Mouse (Mus musculus): ENCODE results near the gene Shc3. TPM values are rescaled to one million over a fixed set of nuclear protein-coding genes. Genes with fewer than 3 reads are reported as not detected.

The Shc3 gene
- total and polyA plus RNA-seq, 3 experiments, result not detected

- Histone ChIP-seq H3K27ac (ENCODE audit: control insufficient read depth, low read depth, low read length) (no peak overlapping the region), H3K79me2 (ENCODE audit: control insufficient read depth, insufficient read depth, low read length, poor library complexity) (no peaks in the 10 kb centered on the region), H3K4me1 (ENCODE audit: control insufficient read depth in 1 of 2, insufficient read depth in 2 of 2, low read length in 2 of 2) (no peaks in the 10 kb centered on the region), H3K36me3 (ENCODE audit: control insufficient read depth in 1 of 2, insufficient read depth in 2 of 2, low read length in 2 of 2) (no peaks in the 10 kb centered on the region), H3K9ac (ENCODE audit: control insufficient read depth, low read depth, low read length, poor library complexity, severe bottlenecking) (no peak overlapping the region), H3K27me3 (ENCODE audit: control insufficient read depth in 1 of 2, insufficient read depth in 2 of 2, low read length in 2 of 2) (no peaks in the 10 kb centered on the region), H3K9me3 (replicated peaks; ENCODE audit: insufficient read depth, low read length) (no peaks in the 10 kb centered on the region), H3K4me3 (ENCODE audit: control insufficient read depth in 1 of 2, insufficient read depth in 1 of 2, low read depth in 2 of 2, low read length in 2 of 2) (no peak overlapping the region)
- TF ChIP-seq JUND (IDR thresholded peaks at IDR 0.05; ENCODE audit: low read depth, low read length), result no peak
- no peak for TF ChIP-seq ELF1 (IDR thresholded peaks at IDR 0.05; ENCODE audit: low read depth, low read length)
- no peak for TF ChIP-seq EP300 (IDR thresholded peaks at IDR 0.05; ENCODE audit: low read depth in 1 of 2, low read length in 2 of 2)
- TF ChIP-seq SMC3 (IDR thresholded peaks at IDR 0.05; ENCODE audit: low read depth, low read length), result no peak
- no peak for TF ChIP-seq MEF2A (IDR thresholded peaks at IDR 0.05; ENCODE audit: extremely low read depth, insufficient replicate concordance, low read depth, low read length, poor library complexity, severe bottlenecking)
- TF ChIP-seq ZNF384 (IDR thresholded peaks at IDR 0.05; ENCODE audit: low read depth, low read length), result no peak
- no peak for TF ChIP-seq MYB (IDR thresholded peaks at IDR 0.05; ENCODE audit: low read depth, low read length)
- no peak for TF ChIP-seq MXI1 (IDR thresholded peaks at IDR 0.05; ENCODE audit: low read depth, low read length)
- no peak for TF ChIP-seq USF1 (IDR thresholded peaks at IDR 0.05; ENCODE audit: low read depth, low read length)
- no peak for DNase-seq (ENCODE audit: low read depth, low spot score)
Measured at GRCm38 (mm10) chr13:51552233-51552632, 17.0 kb downstream of the Shc3 start.

- H3K9me3 ChIP-seq (replicated peaks; ENCODE audit: insufficient read depth, low read length), result no peaks in the 10 kb centered on the region
- no peak overlapping the region for H3K4me3 ChIP-seq (ENCODE audit: control insufficient read depth in 1 of 2, insufficient read depth in 1 of 2, low read depth in 2 of 2, low read length in 2 of 2)
- DNase-seq (ENCODE audit: low read depth, low spot score), result no peak
- no peaks in the 10 kb centered on the region for H3K27me3 ChIP-seq (ENCODE audit: control insufficient read depth in 1 of 2, insufficient read depth in 2 of 2, low read length in 2 of 2)
- H3K36me3 ChIP-seq (ENCODE audit: control insufficient read depth in 1 of 2, insufficient read depth in 2 of 2, low read length in 2 of 2), result no peaks in the 10 kb centered on the region
- H3K27ac ChIP-seq (ENCODE audit: control insufficient read depth, low read depth, low read length), result no peak overlapping the region
- no peak overlapping the region for H3K9ac ChIP-seq (ENCODE audit: control insufficient read depth, low read depth, low read length, poor library complexity, severe bottlenecking)
- no peaks in the 10 kb centered on the region for H3K79me2 ChIP-seq (ENCODE audit: control insufficient read depth, insufficient read depth, low read length, poor library complexity)
- TF ChIP-seq MAX (IDR thresholded peaks at IDR 0.05; ENCODE audit: low read length), result no peak
- no peak for TF ChIP-seq KAT2A (conservative IDR thresholded peaks at IDR 0.05; ENCODE audit: low read depth, low read length)
- no peak for TF ChIP-seq ETS1 (IDR thresholded peaks at IDR 0.05; ENCODE audit: low read depth, low read length)
- no peak for TF ChIP-seq SIN3A (IDR thresholded peaks at IDR 0.05; ENCODE audit: low read length)
- no peak for TF ChIP-seq NELFE (IDR thresholded peaks at IDR 0.05; ENCODE audit: low read depth, low read length)
- H3K4me1 ChIP-seq (ENCODE audit: control insufficient read depth in 1 of 2, insufficient read depth in 2 of 2, low read length in 2 of 2), result no peaks in the 10 kb centered on the region
Measured at GRCm38 (mm10) chr13:51551824-51552223, 17.4 kb downstream of the Shc3 start.

- no peak overlapping the region for H3K4me3 ChIP-seq (ENCODE audit: control insufficient read depth in 1 of 2, insufficient read depth in 1 of 2, low read depth in 2 of 2, low read length in 2 of 2)
- no peak for DNase-seq (ENCODE audit: low read depth, low spot score)
Measured at GRCm38 (mm10) chr13:51539816-51540215, 29.4 kb downstream of the Shc3 start.

More at GRCm38 (mm10) chr13:51539816-51540215, 29.4 kb downstream of the Shc3 start:
- H3K36me3 ChIP-seq (ENCODE audit: control insufficient read depth in 1 of 2, insufficient read depth in 2 of 2, low read length in 2 of 2), result no peaks in the 10 kb centered on the region
- no peaks in the 10 kb centered on the region for H3K27me3 ChIP-seq (ENCODE audit: control insufficient read depth in 1 of 2, insufficient read depth in 2 of 2, low read length in 2 of 2)
- H3K9me3 ChIP-seq (replicated peaks; ENCODE audit: insufficient read depth, low read length), result no peaks in the 10 kb centered on the region
- no peaks in the 10 kb centered on the region for H3K79me2 ChIP-seq (ENCODE audit: control insufficient read depth, insufficient read depth, low read length, poor library complexity)
- no peak overlapping the region for H3K27ac ChIP-seq (ENCODE audit: control insufficient read depth, low read depth, low read length)
- no peak overlapping the region for H3K9ac ChIP-seq (ENCODE audit: control insufficient read depth, low read depth, low read length, poor library complexity, severe bottlenecking)
- TF ChIP-seq USF2 (IDR thresholded peaks at IDR 0.05; ENCODE audit: borderline replicate concordance in 1 of 2, insufficient read depth in 1 of 2, low read depth in 1 of 2, low read length in 2 of 2) (no peak), MEF2A (IDR thresholded peaks at IDR 0.05; ENCODE audit: extremely low read depth, insufficient replicate concordance, low read depth, low read length, poor library complexity, severe bottlenecking) (no peak), POLR2AphosphoS5 (IDR thresholded peaks at IDR 0.05; ENCODE audit: borderline replicate concordance, low read depth, low read length) (no peak), CHD1 (IDR thresholded peaks at IDR 0.05; ENCODE audit: low read depth, low read length) (no peak), NRF1 (IDR thresholded peaks at IDR 0.05; ENCODE audit: insufficient read depth, low read depth, low read length, poor library complexity, severe bottlenecking) (no peak), RAD21 (IDR thresholded peaks at IDR 0.05; ENCODE audit: low read depth, low read length) (no peak), EP300 (IDR thresholded peaks at IDR 0.05; ENCODE audit: low read depth in 1 of 2, low read length in 2 of 2) (no peak), TAL1 (IDR thresholded peaks at IDR 0.05; ENCODE audit: low read length) (no peak), ZNF384 (IDR thresholded peaks at IDR 0.05; ENCODE audit: low read depth, low read length) (no peak), ETS1 (IDR thresholded peaks at IDR 0.05; ENCODE audit: low read depth, low read length) (no peak), MYB (IDR thresholded peaks at IDR 0.05; ENCODE audit: low read depth, low read length) (no peak), CTCF (IDR thresholded peaks at IDR 0.05 in 2 of 3, conservative IDR thresholded peaks at IDR 0.05 in 1 of 3; ENCODE audit: control insufficient read depth in 1 of 3, insufficient read depth in 1 of 3, low read depth in 2 of 3, low read length in 3 of 3, poor library complexity in 1 of 3, severe bottlenecking in 1 of 3) (no peak), GABPA (IDR thresholded peaks at IDR 0.05; ENCODE audit: low read depth, low read length) (no peak)
- H3K4me1 ChIP-seq (ENCODE audit: control insufficient read depth in 1 of 2, insufficient read depth in 2 of 2, low read length in 2 of 2), result no peaks in the 10 kb centered on the region
